Mouse (Mus musculus) erythroid progenitor cell, adult 5-6 weeks (primary cell): Measurements from ENCODE around the gene Ino80b. TPM values are rescaled to one million over a fixed set of nuclear protein-coding genes. Genes with fewer than 3 reads are reported as not detected.
"Not testable (repeated sequence)": the region's sequence is repeated elsewhere in the genome, so short reads cannot be mapped to it uniquely, and the experiment has no call there.

Experiments
- ATAC-seq: replicated peaks from 2 replicates; pipeline ENCODE4 v1.8.0; 2016; ENCODE audit warnings: moderate number of reproducible peaks, mild to moderate bottlenecking, moderate TSS enrichment, inconsistent platforms; ENCODE audit not compliant: poor library complexity, low FRiP score, severe bottlenecking
- total RNA-seq, 2 experiments: library from RNA; stranded (forward) in 1 of 2; stranded (reverse) in 1 of 2; fragments of 150-400 nt in 1 of 2; fragments of 186-747, 209-891 nt in 1 of 2; gene quantifications; 2 replicates each; pipeline versions ENCODE4 v1.2.3 to v1.2.4; 2015 to 2017; ENCODE audit warnings: low replicate concordance in 2 of 2

Ino80b gene
- total RNA-seq (2015; ENCODE audit: low replicate concordance) (5.8 and 7.5 TPM in 2 replicates), total RNA-seq (2017; ENCODE audit: low replicate concordance) (7.4 and 24.1 TPM in 2 replicates)

GRCm38 (mm10) chr6:83125331-83125730, at the start of gene Ino80b:
TSS of gene Ino80b (minus strand) at chr6:83125431.
- ATAC-seq: no peak

DNA sequence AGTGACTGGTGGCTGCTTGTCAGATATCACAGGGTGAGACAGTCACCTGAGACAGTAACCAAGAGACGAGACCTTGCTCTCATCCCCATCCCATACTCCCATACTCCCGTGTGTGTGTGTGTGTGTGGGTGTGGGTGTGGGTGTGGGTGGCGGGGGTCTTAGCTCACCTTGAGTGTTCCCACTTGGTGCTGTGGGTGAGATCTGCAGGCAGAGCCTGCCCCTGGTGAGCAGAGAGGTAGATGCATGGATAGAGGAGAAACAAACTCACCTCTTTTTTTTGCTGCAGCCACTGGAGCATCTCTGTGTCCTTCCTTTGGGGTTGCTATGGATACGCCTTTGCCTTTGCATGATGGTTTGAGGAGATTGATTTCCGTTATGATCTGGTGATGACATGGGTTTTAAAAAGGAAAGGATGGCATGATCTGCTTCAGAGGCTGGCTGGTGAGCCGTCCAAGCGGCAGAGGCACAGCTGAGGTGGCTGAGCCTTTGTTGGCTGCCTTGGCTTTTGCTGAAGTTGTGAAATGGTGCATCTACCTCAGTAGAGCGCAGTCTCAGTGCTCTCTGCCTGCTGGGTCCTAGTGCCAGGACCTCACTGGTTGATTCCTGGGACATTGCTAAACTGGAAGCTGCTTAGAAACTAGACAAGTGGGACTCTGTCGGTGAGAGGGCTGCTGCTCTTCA, 47.1 kb upstream of the Ino80b start:
- no peak for ATAC-seq

- ATAC-seq: no peak
Measured at GRCm38 (mm10) chr6:83171063-83171462, 45.8 kb upstream of the Ino80b start.

GRCm38 (mm10) chr6:83169872-83170271, 44.6 kb upstream of the Ino80b start:
- ATAC-seq: no peak

DNA sequence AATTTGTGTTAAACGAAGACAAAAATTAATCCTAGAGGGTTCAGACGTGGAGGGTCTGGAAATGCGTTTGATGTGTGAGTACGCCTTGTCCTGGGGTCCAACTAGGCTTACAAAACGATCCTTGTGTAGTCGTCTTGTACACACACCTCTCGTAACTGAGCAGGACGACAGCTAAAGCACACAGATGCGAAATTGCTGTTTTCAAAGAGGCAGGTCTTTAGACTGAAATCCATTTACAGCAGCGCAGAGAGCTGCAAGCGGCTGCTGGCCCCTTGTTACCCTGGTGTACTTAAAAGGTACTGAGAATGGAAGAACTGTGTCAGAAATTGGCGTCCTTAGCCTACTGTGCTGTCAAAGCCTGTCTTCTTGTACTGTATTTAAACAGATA, 41.0 kb upstream of the Ino80b start:
- peak; percentile 32; the same call in 1 of the 2 replicates for ATAC-seq

DNA sequence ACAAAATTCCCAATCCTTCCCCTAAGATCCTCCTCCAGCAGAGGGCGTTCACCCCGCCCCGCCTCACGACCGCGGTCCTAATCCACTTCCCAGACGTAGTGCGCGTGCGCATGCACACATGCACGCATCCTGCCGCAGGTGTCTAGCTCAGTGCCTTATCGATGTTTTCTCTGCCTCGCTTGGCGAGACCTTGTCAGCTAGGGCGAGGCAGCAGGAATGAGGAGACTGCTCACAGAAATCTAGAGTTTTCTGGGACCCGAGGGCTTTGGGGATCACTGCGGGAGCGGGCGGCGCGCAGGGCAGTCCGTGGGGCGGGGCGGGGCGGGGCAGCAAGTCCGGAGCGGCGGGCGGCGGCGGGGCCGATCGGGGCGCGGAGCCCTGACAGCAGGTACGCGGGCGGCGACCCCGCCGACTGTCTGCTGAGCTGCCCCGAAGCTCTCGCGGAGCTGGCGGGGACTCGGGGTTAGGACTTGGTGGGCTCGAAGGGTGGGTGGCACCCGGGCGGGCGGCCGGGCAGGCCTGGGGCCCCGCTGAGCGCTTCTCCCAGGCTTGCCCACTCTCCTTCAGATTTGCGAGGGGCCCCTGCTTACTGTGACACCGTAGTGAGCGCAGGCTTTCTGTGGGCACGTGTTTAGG, 40.5 kb upstream of the Ino80b start, which contains the start of gene Dctn1:
TSS of gene Dctn1 (plus strand) at position 314 of the 636 bp plus-strand sequence.
- peak; percentile 91 for ATAC-seq

GRCm38 (mm10) chr6:83165026-83165606, 39.9 kb upstream of the Ino80b start:
- ATAC-seq: peak; percentile 38

DNA sequence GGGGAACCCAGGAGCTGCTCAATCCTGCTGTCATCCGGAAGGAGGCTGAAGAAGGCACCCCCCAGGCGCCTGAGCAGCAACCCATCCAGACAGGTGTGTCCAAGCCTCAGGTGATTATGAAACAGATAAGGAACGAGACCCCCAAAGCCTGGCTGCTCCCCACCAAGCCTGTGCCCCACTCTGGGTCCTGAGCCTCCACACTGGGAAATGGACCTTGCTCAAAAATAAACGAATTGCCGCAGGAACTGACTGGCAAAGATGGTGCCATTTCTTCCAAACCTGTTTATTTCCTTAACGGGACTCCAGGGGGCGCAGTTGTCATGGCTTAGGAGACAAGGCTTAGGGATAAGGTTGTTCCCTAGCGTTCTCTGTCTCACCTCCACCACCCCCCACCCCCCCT, 37.5 kb upstream of the Ino80b start:
- no peak for ATAC-seq

- no peak for ATAC-seq
Measured at GRCm38 (mm10) chr6:83161921-83162641, 36.9 kb upstream of the Ino80b start.

GRCm38 (mm10) chr6:83161442-83161841, 36.2 kb upstream of the Ino80b start:
- no peak for ATAC-seq

- ATAC-seq: not testable (repeated sequence)
Measured at GRCm38 (mm10) chr6:83159456-83159855, 34.2 kb upstream of the Ino80b start.

- ATAC-seq: 0 out of 2 replicates have a peak, but pooled peaks have one; percentile 28
Measured at GRCm38 (mm10) chr6:83156259-83156684, 31.0 kb upstream of the Ino80b start, which contains the start of the genes Wdr54 and 1700003E16Rik. TSS of gene Wdr54 (minus strand) at chr6:83156397. TSS of gene 1700003E16Rik (plus strand) at chr6:83156404.

- ATAC-seq: no peak
Measured at GRCm38 (mm10) chr6:83155552-83156238, 30.5 kb upstream of the Ino80b start.

GRCm38 (mm10) chr6:83153485-83153884, 28.3 kb upstream of the Ino80b start:
- ATAC-seq: no peak

DNA sequence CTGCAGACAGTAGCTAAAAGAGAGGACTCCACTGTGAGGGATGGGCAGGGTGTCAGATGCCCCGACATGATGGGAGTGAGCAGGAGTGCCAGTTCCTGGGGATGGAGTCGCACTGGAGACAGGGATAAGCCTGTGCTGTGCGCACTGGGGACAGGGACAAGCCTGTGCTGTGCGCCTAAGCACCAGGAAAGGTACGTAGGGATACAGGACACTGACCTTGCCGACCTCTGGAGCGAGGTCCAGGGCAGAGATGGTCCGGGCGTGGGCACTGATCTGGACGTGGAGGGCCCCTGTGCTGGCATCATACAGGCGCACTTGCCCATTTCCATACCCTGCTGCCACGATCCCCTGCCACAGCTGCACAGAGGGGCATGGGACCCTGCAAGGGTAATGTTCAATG, 27.8 kb upstream of the Ino80b start:
- ATAC-seq: no peak

- no peak for ATAC-seq
Measured at GRCm38 (mm10) chr6:83151721-83152120, 26.5 kb upstream of the Ino80b start.

GRCm38 (mm10) chr6:83147280-83147679, 22.0 kb upstream of the Ino80b start:
- ATAC-seq: no peak

- no peak for ATAC-seq
Measured at GRCm38 (mm10) chr6:83145805-83146204, 20.6 kb upstream of the Ino80b start.

DNA sequence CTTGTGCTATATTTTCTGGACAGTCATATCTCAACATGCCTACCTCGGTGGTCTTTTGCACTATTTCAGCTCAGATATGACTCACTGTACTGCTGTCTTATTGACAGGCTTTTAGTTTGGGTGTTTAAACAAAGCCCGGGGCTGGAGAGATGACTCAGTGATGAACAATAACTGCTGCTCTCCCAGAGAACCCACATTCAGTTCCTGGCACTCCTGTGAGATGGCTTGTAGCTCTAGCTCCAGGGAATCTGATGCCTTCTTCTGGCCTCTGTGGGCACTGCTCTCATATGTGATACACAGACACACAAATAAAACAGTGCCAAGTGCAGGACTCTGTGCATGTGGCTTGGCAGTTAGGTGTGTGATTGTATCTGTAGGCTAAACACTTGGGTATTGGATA, 20.0 kb upstream of the Ino80b start:
- no peak for ATAC-seq

GRCm38 (mm10) chr6:83142886-83143285, 17.7 kb upstream of the Ino80b start:
- ATAC-seq: no peak
